Mouse (Mus musculus) liver, embryonic 15.5 days (tissue): ENCODE results near the gene Ubap2l. TPM values are rescaled to one million over a fixed set of nuclear protein-coding genes. Genes with fewer than 3 reads are reported as not detected.

Experiments used
- ATAC-seq: fragments of 200-750 bp; cut with Nextera tagmentation; 2 replicates; pipeline ENCODE4 v1.8.0; 2017; ENCODE audit warnings: moderate number of reproducible peaks, mild to moderate bottlenecking, moderate library complexity; ENCODE audit not compliant: insufficient read depth
- H3K27ac ChIP-seq: fragments of 300-500 bp; sonication (generic); replicated peaks from 2 replicates; pipeline ENCODE4 v1.5.1; 2015; ENCODE audit warnings: mild to moderate bottlenecking, inconsistent platforms
- H3K27me3 ChIP-seq: fragments of 300-500 bp; sonication (generic); 2 replicates; pipeline ENCODE4 v1.6.1; 2015; ENCODE audit warnings: mild to moderate bottlenecking, inconsistent platforms
- H3K36me3 ChIP-seq: fragments of 300-500 bp; sonication (generic); replicated peaks from 2 replicates; pipeline ENCODE4 v1.6.1; 2015; ENCODE audit warnings: moderate library complexity, mild to moderate bottlenecking, inconsistent platforms
- H3K4me1 ChIP-seq: fragments of 300-500 bp; sonication (generic); replicated peaks from 2 replicates; pipeline ENCODE4 v1.6.1; 2015; ENCODE audit warnings: inconsistent platforms
- H3K4me2 ChIP-seq: fragments of 300-500 bp; sonication (generic); 2 replicates; pipeline ENCODE4 v1.6.1; 2015; ENCODE audit warnings: moderate library complexity, mild to moderate bottlenecking, inconsistent platforms
- H3K4me3 ChIP-seq: fragments of 300-500 bp; sonication (generic); replicated peaks from 2 replicates; pipeline ENCODE4 v1.5.1; 2015; ENCODE audit warnings: mild to moderate bottlenecking, inconsistent platforms
- H3K9ac ChIP-seq: fragments of 300-500 bp; sonication (generic); 2 replicates; pipeline ENCODE4 v1.6.1; 2015; ENCODE audit warnings: moderate library complexity, mild to moderate bottlenecking, inconsistent platforms
- H3K9me3 ChIP-seq: fragments of 300-500 bp; sonication (generic); replicated peaks from 2 replicates; pipeline ENCODE4 v1.6.1; 2016; ENCODE audit warnings: inconsistent platforms
- WGBS: fragments of 180-500 bp; shearing (Covaris S2); methylation state at CpG from one replicate; pipeline ENCODE4 v1.1.7; 2015; ENCODE audit warnings: mixed read lengths; ENCODE audit not compliant: insufficient replicate concordance; 5-methylcytosine and 5-hydroxymethylcytosine counted together
- polyA plus RNA-seq: library from polyadenylated mRNA; unstranded; fragments of >200 nt; fragmentation: Nextera tagmentation; extraction: Ambion mirVana; gene quantifications from 2 replicates; pipeline ENCODE4 v1.2.1, GENCODE M21; 2015

Gene Ubap2l
- polyA plus RNA-seq, 1 experiment from 2014 or later: 61.5 TPM

GRCm38 (mm10) chr3:89965972-89966371, 86.5 kb downstream of the Ubap2l start:
- WGBS: 74% methylated on average over 5 of the region's 5 CpGs
- H3K4me2 ChIP-seq: no peak overlapping the region
- no peak overlapping the region for H3K9ac ChIP-seq
- H3K27me3 ChIP-seq: peaks cover 47% of the 10 kb centered on the region
- peaks cover 30% of the 10 kb centered on the region for H3K4me1 ChIP-seq
- no peak overlapping the region for H3K4me3 ChIP-seq
- H3K27ac ChIP-seq: no peak overlapping the region
- H3K36me3 ChIP-seq: no peaks in the 10 kb centered on the region
- H3K9me3 ChIP-seq: no peaks in the 10 kb centered on the region
- ATAC-seq: no peak

- no peak overlapping the region for H3K9ac ChIP-seq
- 62% methylated on average over 8 of the region's 8 CpGs for WGBS
- no peaks in the 10 kb centered on the region for H3K36me3 ChIP-seq
- H3K4me2 ChIP-seq: no peak overlapping the region
- ATAC-seq: no peak
- H3K27ac ChIP-seq: no peak overlapping the region
- H3K4me3 ChIP-seq: no peak overlapping the region
- H3K9me3 ChIP-seq: no peaks in the 10 kb centered on the region
- H3K27me3 ChIP-seq: peaks cover 51% of the 10 kb centered on the region
- H3K4me1 ChIP-seq: peaks cover 34% of the 10 kb centered on the region
Observed at GRCm38 (mm10) chr3:89965557-89965956, 86.9 kb downstream of the Ubap2l start.

GRCm38 (mm10) chr3:89963926-89964739, 88.3 kb downstream of the Ubap2l start:
- Histone ChIP-seq H3K27me3 (peaks cover 65% of the 10 kb centered on the region), H3K27ac (no peak overlapping the region), H3K36me3 (no peaks in the 10 kb centered on the region), H3K9ac (no peak overlapping the region), H3K4me2 (peak overlapping the region; percentile 77), H3K4me1 (peaks cover 44% of the 10 kb centered on the region), H3K9me3 (no peaks in the 10 kb centered on the region), H3K4me3 (peak overlapping the region; percentile 61)
- WGBS: 25% methylated on average over 22 of the region's 22 CpGs
- no peak for ATAC-seq

- Histone ChIP-seq H3K9ac (peak within 1 kb of the TSS; percentile 25; the same call in 1 of the 2 replicates), H3K9me3 (no peaks in the 10 kb centered on the region), H3K27me3 (peaks cover 69% of the 10 kb centered on the region), H3K27ac (peak within 1 kb of the TSS; percentile 66), H3K4me2 (peak within 1 kb of the TSS; percentile 77), H3K4me1 (peaks cover 44% of the 10 kb centered on the region), H3K36me3 (no peaks in the 10 kb centered on the region), H3K4me3 (peak within 1 kb of the TSS; percentile 61)
- no peak; the same call in 1 of the 2 replicates for ATAC-seq
- under 1% methylated on average over 34 of the region's 35 CpGs for WGBS
Observed at GRCm38 (mm10) chr3:89963221-89963763, 89.1 kb downstream of the Ubap2l start, which contains the start of gene Atp8b2. Gene Atp8b2, minus strand, starts transcription at chr3:89963508.

GRCm38 (mm10) chr3:89962751-89963220, 89.6 kb downstream of the Ubap2l start:
- no peaks in the 10 kb centered on the region for H3K9me3 ChIP-seq
- H3K27ac ChIP-seq: peak overlapping the region; percentile 66
- no peaks in the 10 kb centered on the region for H3K36me3 ChIP-seq
- H3K4me3 ChIP-seq: peak overlapping the region; percentile 61
- H3K9ac ChIP-seq: peak overlapping the region; percentile 25; the same call in 1 of the 2 replicates
- WGBS: under 1% methylated on average over 30 of the region's 30 CpGs
- peak overlapping the region; percentile 77 for H3K4me2 ChIP-seq
- H3K27me3 ChIP-seq: peaks cover 68% of the 10 kb centered on the region
- peaks cover 44% of the 10 kb centered on the region for H3K4me1 ChIP-seq
- ATAC-seq: no peak

- H3K4me2 ChIP-seq: peak overlapping the region; percentile 77
- peak overlapping the region; percentile 66; the same call in 1 of the 2 replicates for H3K27ac ChIP-seq
- H3K9me3 ChIP-seq: no peaks in the 10 kb centered on the region
- H3K4me1 ChIP-seq: peaks cover 44% of the 10 kb centered on the region
- peaks cover 62% of the 10 kb centered on the region for H3K27me3 ChIP-seq
- ATAC-seq: no peak
- H3K4me3 ChIP-seq: peak overlapping the region; percentile 61
- peak overlapping the region; percentile 25; the same call in 1 of the 2 replicates for H3K9ac ChIP-seq
- H3K36me3 ChIP-seq: no peaks in the 10 kb centered on the region
- 7% methylated on average over 14 of the region's 14 CpGs for WGBS
Observed at GRCm38 (mm10) chr3:89962059-89962750, 90.2 kb downstream of the Ubap2l start.

- WGBS: 9% methylated on average over 4 of the region's 4 CpGs
- Histone ChIP-seq H3K36me3 (no peaks in the 10 kb centered on the region), H3K4me3 (peak overlapping the region; percentile 61; the same call in 1 of the 2 replicates), H3K9ac (no peak overlapping the region), H3K27me3 (peaks cover 62% of the 10 kb centered on the region), H3K4me1 (peaks cover 44% of the 10 kb centered on the region), H3K4me2 (peak overlapping the region; percentile 77), H3K9me3 (no peaks in the 10 kb centered on the region), H3K27ac (no peak overlapping the region)
- no peak for ATAC-seq
Observed at GRCm38 (mm10) chr3:89961436-89961835, 91.0 kb downstream of the Ubap2l start.

GRCm38 (mm10) chr3:89960469-89960868, 92.0 kb downstream of the Ubap2l start:
- H3K4me1 ChIP-seq: peaks cover 44% of the 10 kb centered on the region
- no peaks in the 10 kb centered on the region for H3K36me3 ChIP-seq
- no peak overlapping the region for H3K27ac ChIP-seq
- H3K9ac ChIP-seq: peak overlapping the region; percentile 37; the same call in 1 of the 2 replicates
- WGBS: under 1% methylated on average over 30 of the region's 30 CpGs
- H3K4me2 ChIP-seq: peak overlapping the region; percentile 77
- ATAC-seq: peak; percentile 76
- no peaks in the 10 kb centered on the region for H3K9me3 ChIP-seq
- peaks cover 62% of the 10 kb centered on the region for H3K27me3 ChIP-seq
- H3K4me3 ChIP-seq: peak overlapping the region; percentile 56

GRCm38 (mm10) chr3:89959435-89959834, 93.0 kb downstream of the Ubap2l start:
- no peak for ATAC-seq
- WGBS: 65% methylated on average over 4 of the region's 4 CpGs
- Histone ChIP-seq H3K27ac (no peak overlapping the region), H3K27me3 (peaks cover 57% of the 10 kb centered on the region), H3K9me3 (no peaks in the 10 kb centered on the region), H3K4me3 (no peak overlapping the region), H3K4me2 (no peak overlapping the region), H3K36me3 (no peaks in the 10 kb centered on the region), H3K4me1 (peaks cover 42% of the 10 kb centered on the region), H3K9ac (no peak overlapping the region)

GRCm38 (mm10) chr3:89957880-89958279, 94.5 kb downstream of the Ubap2l start:
- H3K27me3 ChIP-seq: peaks cover 41% of the 10 kb centered on the region
- no peak overlapping the region for H3K9ac ChIP-seq
- WGBS: 73% methylated on average over 9 of the region's 9 CpGs
- no peak overlapping the region for H3K4me3 ChIP-seq
- no peak overlapping the region for H3K27ac ChIP-seq
- ATAC-seq: no peak
- no peaks in the 10 kb centered on the region for H3K36me3 ChIP-seq
- peaks cover 33% of the 10 kb centered on the region for H3K4me1 ChIP-seq
- H3K4me2 ChIP-seq: no peak overlapping the region
- no peaks in the 10 kb centered on the region for H3K9me3 ChIP-seq
